Mouse (Mus musculus): ENCODE results near the gene Hsdl2.

GRCm38 (mm10) chr4:59551901-59552300 lies 29.5 kb upstream of the Hsdl2 start:
- no peak for TF ChIP-seq EP300 (IDR thresholded peaks at IDR 0.05; ENCODE audit: low read depth)
- no peak for TF ChIP-seq CTCF (IDR thresholded peaks at IDR 0.05; ENCODE audit: low read depth)
